Mouse (Mus musculus): Measurements from ENCODE around the gene Pde4b.

The Pde4b gene

DNA sequence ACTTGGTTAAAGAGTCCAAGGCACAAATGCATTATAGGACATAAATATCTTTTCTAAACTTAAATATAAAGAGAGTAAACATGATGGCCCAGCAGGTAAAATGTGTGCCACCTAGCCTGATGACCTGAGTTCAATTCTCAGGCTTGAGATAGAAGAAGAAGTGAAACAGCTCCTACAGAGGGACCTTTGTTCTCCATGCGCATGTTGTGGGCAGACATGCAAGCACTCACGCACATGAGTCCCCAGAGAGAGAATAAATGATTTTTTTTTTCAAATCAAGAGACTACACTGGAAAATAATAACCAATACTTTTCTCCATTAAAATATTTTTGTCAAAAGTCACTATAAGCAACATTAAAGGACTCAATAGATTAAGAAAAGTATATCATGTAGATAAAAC lies 533.8 kb downstream of the Pde4b start:
- DNase-seq, result no peak

DNA sequence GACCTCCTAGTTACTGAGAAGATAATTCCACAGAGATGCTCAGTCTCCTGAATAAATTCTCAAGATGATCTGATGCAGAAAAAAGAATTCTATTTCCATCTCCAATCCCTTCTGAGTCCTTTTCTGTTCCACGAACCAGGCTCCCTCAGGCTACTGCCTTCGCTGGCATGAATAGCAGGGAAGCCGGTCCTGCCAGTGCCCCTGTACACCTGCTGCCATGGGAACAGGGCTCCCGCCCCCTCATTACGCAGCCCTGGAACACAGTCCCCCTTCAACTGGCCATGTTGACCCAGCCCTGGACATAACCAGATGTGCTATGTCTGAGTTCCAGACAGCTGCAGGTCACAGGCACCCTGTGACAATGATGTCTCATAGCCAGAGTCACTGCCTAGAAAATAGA lies 535.6 kb downstream of the Pde4b start:
- no peak for DNase-seq

DNA sequence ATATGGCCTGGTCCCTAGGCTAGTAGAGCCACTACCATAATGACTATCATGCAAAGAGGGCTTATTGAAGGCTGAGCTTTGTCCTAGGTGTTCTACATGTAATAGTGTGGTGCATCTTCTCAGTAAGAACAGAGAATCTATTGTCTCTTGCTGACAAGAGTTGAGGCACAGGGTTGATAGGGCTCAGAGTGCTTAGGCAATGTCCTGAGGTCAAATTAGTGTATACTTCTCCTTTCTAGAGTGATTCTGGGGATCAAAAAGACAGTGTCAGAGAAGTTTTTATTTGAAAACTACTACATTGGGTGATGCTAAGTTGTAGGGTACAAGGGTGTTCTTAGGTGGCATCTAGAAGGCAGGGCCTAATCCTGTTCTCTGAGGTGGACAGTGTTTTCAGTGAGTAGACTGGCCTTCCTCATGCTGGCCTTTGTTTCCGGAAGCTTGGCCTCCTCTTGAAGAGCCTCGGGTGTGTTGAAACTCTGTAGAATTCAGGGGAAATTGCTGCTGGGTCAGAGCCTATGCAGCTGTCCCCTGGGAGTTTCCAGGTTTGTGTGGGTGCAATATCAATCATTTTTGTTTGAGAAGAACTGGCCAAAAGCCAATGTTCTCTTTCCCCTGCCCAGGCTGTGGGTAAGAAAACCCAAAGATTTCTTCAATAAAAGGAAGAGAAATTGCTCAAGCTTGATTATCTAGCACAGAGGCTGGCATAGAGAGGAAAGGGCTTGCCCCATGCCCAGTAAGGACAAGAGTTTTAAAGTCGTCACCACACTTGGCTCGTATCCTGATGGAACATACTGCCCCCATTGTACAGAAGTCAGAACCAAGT lies 536.7 kb downstream of the Pde4b start:
- peak; percentile 23 to 34 for DNase-seq

DNA sequence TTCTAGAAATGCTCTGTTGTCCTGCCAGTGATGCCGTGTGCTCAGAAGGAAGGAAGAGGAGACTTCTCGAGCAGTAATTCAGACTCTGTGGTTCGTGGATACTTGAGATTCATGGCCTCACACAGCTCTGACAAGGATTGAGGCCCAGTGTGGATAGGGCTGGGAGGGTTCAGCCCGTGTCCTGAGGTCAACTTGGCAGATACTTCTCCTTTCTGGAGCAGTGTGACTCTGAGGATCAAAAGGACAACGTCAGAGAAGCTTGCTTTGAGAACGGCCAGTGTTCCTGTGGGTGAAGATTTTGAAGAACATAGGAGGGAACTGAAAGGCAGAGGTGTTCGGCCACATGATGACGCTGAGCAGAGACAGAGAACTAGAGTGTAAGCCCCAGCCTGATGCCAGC lies 537.6 kb downstream of the Pde4b start:
- peak; percentile 41 to 42 for DNase-seq

DNA sequence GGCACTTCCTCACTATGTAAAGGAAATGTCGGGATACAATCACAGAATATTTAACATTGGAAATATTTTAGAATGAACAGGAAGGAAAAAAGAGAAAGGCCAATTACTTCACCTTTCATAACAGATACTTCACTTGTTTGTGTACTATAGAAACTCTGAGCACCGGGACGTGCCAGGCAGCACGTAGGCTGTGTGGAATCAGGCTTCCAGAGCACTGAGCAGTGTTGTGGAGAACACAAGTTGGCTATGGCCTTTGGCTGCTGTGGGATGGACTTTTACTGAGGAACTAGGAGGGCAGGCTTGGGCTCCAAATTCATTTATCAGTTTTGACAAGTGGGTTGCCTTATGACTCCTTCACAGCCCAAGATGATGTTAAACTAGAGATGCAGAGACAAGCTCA lies 540.5 kb downstream of the Pde4b start:
- no peak for DNase-seq

DNA sequence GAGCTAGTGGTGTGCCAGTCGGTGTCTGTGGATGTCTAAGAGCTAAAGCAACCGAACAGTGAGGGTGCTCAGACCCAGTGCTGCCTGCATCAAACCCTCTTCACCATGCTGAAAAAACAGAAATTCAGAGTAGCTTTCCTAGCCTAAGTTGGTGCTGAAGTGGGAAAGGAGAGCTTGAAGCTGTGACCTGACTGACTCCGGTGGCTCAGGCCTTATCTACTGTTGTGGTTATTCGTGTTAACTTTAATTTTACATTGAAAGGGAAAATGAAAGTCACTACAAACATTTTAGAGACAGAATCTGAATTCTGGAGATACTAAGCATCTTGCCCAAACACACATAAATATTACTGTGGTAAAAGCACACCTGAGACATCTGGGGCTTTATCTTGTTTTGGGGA lies 542.3 kb downstream of the Pde4b start:
- no peak for DNase-seq

DNA sequence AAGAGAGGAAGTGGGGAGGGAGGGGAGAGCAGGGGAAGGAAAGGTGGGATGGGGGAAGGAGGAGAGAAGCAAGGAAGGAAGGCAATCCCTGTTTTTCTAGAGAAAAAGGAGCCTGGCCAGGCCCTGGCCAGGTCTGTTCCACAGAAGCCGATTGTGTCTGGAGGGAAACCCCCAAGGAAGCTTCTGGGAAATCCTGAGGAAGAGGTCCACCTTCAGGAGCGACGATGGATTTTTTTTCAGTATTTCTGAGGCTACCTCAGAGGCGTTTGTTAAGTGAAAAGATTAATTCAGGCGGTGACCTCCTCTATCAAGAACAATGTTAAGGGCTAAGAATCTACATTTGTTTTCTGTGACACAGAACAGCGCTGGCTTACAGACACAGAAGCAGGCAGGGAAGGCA lies 542.9 kb downstream of the Pde4b start:
- DNase-seq, result no peak

DNA sequence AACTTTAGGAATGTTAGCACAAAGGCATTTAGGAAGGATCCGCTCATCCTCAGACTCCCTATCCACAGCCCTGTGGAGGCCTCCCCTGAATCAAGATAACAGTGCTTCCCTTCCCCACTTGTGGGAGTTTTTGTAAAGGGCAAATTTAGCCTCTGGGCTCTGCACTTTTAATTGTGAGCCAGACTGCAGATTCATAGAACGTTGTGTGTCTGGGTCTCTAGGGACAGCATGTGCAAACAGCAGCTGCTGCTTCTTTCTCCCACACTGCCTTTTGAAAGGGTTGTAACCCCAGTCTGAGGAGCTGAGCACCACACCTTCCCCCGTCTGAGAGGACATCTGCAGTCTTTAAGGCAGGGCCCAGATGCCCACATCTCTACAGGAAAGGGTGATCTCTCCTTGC lies 544.3 kb downstream of the Pde4b start:
- no peak for DNase-seq

DNA sequence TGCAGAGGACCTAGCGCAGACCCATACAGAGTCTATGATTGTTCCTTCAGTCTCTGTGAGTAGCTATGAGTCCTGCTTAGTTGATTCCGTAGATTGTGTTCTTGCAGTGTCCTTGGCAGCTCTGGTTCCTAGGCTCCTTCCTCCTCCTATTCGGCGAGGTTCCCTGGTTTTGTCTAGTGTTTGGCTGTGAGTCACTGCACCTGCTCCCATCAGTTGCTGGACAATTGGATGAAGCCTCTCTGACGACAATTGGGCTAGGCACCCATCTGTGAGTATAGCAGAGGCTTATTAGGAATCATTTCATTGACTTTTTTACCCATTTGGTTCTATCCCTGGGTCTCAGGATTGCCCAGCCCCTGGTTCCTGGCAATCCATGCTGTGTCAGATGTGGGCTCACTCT lies 545.9 kb downstream of the Pde4b start:
- no peak for DNase-seq

DNA sequence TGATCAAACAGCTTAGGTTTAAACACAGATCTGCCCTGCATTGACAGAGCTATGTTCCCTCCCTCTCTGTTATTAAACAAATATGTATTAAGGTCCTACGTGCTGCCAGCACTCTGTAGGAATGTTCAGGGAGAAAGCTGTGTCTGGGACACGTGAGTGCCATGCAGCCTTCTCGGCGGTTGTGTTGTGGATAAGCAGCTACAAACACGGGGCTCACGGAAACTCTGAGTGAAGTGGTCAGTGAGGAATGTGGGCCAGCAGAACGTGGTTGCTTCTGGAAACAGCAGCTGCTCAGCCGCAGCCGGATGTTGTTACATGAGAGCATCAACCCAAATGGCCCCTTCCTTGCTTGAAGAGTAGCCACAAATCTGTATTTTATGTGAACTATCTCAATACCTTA lies 547.9 kb downstream of the Pde4b start:
- DNase-seq, result no peak

DNA sequence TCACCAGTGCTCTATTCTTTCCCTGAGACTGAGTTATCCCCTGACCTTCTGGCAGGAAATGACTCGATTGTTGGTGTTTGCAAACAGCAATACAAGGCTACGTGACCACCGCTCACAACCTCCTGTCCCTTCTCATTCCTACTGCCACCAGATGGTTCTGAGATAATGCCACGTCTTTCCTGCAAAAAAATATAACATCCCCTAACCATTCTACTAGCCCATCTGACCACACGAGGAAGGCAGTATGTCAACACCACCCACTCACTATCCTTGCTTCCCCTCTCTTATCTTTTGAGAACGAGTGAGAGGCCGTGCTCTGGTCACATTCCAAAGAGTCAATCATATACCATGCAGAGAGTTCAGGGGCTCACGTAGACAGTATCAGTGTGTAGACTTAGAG lies 548.6 kb downstream of the Pde4b start:
- no peak for DNase-seq

DNA sequence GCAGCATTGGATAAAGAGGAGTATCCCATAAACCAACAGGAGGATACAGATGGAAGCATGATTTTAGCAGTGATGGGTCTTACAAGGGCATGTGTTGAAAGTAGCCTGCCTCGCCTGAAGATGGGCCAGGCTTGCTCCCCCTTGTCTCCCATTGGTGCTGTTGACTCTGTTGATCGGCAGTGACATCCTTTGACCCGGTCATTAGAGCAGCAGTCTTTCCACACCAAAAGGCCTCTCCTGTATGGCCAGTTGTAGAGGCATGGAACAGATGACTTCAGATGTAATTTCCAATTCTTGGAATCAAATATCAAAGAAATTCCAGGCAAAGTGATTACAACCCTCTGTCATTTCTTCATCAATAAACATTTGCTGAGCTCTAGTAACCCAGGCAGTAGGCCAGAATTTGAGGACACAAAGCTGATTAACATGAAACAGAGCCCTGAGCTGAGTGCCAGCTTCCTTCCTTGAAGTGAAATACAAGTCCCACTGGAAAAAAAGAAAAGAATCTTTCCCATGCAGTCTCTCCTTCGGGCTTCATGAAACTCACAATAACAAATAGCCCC lies 550.1 kb downstream of the Pde4b start:
- DNase-seq, result no peak

DNA sequence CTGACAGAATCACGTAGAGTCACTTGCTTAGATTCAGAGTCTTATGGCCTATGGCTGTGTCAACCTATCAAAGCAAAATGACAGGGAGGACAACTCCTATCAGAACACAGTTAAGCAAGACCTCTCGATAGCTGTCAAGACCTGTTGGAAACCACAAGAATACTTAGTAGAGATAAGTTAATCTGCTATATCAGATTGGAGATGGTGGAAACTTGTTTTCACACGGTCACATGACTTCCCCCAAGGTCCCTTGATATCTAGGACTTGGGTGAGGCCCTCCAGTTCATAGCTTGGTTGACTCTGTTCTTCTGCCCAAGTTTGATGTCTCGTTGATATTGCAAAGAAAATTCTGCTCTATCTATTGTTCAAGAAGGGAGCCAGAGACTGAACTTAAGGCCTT lies 553.6 kb downstream of the Pde4b start:
- DNase-seq, result no peak

DNA sequence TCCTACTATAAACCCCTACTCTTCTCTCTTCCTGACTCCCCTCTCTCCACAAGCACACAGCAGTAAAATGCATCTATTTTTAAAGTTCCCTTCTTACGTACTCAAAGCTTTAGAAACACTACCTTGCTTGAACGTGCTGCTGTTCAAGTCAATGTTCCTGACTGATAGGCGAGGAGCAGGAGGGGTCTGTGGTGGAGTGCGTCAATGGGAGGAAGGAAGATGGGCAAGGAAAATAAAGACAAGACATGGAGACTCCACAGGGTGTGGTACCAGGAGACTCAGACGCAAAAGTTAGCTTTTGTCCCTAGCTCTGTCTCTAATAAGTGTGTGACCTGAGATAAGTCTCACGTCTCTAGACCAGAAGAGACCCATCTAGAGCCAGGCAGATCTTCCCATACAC lies 556.7 kb downstream of the Pde4b start:
- DNase-seq, result no peak

DNA sequence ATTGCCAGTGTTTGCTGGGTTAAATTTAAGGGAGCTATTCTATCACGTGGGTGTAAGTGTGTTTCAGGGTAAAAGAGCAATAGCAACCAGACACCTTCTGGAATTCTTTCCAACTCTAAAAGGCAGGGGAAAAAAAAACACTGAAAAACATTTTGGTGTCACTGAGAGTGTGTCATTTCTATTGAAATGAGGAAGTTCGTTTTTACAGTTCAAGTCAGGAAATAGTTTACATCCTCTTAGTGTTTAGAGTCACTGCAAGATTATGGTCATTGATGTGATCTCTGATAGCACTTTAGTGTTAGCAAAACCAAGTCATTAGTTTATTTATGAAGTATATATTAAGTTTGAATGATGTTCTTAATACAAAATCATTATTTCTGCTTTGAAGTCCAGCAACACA lies 559.7 kb downstream of the Pde4b start:
- no peak for DNase-seq

DNA sequence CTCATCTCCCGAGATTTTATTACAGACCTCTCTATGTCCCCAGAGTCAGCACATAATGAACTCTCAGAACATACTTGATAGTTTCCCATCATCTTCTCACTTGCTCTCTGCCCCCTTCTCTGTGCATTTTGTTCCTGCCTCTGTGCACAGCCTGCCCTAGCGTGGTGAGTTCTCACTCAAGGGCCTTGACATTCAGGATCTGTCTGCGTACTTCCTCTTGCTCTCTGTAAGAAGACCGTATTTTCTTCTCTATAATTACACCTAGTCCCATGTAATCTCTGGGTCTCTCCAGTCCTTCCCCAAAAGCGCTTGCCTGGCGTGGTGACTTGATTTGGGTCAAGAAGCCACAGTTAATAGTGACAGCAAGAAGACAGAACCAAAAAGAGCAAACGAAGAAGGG lies 568.0 kb downstream of the Pde4b start:
- no peak for DNase-seq

DNA sequence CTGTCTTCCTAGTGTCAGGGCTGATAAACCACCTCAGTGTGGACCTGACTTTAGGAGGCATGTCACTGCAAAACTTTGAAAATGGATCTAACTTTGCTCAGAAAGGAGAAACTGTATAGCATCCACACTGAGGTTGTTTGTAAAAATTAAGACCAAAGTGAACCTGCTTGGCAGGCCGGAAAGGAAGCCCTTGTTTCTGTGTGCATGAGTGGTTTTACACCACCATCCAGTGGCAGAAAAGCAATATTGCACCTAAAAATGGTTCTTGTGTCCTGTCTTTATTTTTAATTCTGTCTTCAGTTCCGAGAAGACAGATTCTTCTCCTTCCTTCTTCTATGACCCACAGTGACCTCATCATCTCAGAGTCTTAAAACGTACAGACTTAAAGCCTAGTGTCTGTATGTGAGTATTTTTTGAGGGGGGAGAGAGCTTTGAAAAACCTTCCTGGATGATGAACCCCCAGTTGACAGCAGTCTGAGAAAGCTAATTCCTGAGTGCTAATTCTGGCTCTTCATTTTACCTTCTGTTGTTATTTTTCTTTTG lies 569.2 kb downstream of the Pde4b start:
- peak; percentile 65 to 67 for DNase-seq
